Mouse (Mus musculus) ovary, postnatal 36 days (tissue): Measurements from ENCODE around the gene Wdr38.
A peak's percentile ranks its signal among the peaks of the same experiment; 100 is the strongest.

ENCODE experiments used
- DNase-seq: peaks from one replicate; pipeline ENCODE4 v3.0.0; 2022; ENCODE audit warnings: low spot score, mixed read lengths

Wdr38 gene

DNA sequence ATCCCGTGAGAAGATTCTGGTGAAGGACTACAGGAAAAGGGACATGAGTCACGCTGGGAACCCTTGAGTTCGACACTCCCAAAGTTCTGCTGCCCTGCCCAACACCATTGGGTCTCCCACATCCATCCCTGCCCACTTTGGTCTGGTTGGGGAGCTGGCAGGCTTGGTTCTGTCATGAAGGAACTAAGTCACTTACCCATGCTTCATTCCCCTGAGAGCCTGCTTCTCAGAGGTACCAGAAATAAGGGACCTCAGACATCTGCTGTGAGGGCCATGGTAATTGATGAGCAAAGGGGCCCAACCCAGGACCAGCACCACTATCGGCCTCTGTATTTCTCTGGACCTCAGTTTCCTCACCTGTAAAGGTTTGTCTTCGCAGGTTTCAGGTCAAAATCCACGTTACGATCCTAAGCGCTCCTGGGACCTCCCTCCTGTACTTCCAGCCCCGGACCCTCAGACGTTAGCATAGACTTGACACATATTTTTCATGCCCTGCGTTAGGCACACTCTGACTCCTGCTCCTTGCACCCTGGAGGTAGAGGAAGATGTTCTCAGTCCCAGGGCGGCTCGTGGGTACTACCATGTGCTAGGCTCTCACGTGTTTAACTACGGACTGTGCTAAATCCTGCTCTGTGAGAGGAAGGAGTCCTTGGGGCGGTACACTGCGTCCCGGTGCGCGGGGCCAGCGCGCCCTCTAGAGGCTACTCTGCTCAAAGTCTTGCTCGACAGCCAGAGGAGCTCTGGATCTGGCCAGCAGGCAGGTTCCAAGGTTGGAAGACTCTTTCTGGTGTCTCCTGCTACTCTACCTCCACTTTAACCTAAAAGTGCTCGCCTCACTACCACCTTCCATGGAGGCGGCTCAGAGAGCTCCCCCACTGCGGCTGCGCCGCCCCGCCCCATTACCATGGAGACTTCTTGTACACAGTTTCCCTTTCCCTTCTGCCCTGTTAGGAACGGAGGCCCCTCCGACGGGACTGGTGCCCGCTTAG, at the start of gene Wdr38:
TSS of gene Wdr38 (plus strand) at position 91 of the 989 bp plus-strand sequence.
- DNase-seq: peak; percentile 89

DNA sequence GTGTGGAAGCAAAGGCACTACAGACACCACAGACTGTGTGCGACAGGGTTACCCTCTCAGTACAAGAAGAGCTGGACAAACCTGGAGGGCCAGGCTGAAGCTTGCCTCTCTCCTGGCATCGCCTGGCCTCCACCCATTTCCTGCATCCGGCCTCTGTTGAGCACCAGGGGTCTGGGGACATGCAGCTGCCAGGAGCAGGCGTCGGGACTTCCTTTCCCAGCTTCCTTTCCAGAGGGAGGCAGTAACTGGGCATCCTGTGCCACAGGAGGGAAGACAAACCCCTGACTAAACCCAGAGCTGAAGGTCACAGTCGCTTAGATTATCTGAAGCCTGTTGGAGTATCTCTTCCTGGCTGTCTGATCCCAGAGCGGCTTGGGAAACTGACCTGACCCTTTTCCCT, 49.7 kb upstream of the Wdr38 start:
- no peak for DNase-seq

DNA sequence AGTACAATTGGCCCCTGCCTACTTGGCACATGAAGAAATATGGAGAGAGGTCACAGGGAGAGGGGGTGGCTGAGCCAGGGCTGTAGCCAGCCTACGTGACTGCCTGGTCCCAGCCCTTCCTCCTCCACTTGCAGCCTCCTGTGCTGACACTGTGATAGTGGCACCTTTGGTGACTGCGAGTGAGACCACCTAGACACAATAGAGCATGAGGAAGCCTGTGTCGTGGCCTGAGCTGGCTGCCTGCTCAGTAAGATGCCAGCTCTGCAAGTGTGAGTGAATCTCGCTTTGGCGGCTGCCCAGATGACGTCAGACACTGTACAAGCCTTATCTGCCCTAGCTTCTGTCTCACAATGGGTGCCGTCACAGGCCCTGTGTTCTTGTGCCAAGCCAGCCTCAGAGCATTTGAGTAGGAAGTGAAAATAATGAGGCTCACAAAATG, 47.0 kb upstream of the Wdr38 start:
- DNase-seq: peak; percentile 79

DNA sequence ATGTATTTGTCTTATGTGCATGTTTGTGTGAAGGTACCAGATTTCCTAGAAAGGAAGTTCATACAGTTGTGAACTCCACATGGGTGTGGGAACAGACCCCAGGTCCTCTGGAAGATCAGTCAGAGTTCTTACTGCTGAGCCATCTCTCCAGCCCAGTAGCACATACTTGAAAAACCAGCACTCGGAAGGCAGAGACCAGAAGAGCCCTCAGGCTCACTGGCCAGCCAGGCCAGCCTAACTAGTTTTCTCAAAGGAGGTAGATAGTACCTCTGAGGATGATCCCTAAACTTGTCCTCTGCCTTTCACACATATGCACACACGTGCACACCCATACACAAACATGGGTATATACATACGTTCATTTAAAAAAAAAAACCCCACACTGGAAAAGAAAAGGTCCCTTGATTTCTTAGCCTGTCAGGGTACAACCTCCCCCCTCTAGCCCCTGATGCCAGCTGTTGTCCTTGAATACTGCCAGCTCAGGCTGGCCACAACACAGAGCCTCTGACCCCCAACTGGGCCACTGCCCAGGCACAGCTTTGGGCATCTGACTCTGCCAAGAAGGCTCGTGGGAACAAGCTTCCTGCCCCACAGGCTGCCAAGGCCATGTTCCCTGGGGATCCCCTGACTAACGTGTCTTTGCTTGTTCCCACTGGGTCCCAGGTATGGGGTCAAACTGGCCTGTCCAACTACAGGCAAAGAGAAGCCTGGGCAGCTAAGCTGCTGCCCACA, 44.0 kb upstream of the Wdr38 start:
- peak; percentile 69 for DNase-seq

DNA sequence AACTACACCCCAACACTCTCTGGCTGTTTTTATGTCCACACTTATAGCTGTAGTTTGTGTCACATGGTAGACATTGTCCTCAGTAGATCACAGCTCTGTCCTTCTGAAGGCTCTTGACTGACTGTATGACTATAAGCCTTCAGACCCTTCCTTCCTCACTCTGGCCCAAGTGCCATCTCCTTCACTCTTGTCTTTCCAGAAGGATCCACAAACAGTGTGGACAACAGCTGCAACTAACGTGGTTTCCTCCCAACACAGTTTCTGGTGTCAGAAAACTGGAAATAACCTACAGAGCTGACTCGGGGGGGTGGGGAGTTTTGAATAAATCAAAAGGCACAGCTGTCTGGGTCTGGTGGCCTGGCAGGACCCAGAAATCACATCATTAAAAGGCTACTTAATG, 41.2 kb upstream of the Wdr38 start:
- no peak for DNase-seq

DNA sequence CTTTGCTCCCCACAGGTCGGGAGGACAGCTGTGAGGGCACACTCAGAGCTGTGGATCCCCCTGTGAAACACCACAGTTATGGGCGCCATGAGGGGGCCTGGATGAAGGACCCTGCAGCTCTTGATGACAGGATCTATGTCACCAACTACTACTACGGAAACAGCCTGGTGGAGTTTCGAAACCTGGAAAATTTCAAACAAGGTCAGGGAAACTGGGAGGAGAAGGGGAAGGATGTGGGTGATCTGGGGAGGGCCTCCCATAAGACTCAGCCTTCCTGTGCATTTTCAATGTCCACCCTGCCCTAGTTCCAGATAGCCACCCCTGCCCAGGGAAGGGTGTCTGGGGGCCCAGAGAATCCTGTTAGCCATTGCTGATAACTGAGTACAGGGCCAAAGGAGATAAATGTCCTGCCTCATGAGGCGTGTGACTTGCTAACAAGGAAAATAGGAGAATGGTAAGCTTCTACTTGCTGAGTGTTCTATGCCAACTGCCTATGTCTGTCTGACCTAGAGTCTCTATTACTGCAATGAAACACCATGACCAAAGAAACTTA, 39.5 kb upstream of the Wdr38 start:
- DNase-seq: no peak

DNA sequence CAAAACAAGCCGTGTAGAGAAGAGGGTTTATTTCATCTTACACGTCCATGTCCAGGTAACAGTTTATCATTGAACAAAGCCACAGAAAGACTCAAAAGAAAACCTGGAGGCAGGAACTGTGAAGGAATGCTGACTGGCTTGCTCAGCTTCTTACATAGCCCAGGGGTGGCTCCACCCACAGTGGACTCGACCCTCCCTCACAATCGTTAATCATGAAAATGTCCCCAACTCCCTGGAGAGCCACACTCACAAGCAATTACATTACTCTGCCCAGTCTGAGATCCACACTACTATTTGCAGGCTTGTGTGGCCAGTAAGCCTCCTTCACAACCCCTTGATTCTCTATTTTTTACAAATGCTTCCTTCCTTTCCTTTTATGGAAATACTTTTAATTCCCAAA, 33.1 kb upstream of the Wdr38 start:
- no peak for DNase-seq

DNA sequence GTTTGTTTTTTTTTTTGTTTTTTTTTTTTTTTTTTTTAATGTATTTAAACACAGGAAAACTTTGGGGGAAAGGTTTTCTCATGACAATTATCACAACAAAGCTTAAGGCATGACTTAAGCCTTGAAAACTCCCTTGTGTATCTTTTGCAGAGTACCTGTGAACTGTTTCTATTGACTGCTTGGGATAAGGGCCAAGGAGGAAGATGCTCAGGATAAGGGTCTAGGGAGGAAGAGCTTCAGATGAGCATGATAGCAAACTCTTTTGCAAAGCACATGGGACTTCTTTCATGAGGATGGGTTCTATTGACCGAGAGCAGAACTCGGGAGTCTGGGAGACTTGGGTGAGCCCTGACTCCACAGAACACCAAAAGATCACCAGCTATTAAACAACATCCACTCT, 27.6 kb upstream of the Wdr38 start:
- DNase-seq: no peak

DNA sequence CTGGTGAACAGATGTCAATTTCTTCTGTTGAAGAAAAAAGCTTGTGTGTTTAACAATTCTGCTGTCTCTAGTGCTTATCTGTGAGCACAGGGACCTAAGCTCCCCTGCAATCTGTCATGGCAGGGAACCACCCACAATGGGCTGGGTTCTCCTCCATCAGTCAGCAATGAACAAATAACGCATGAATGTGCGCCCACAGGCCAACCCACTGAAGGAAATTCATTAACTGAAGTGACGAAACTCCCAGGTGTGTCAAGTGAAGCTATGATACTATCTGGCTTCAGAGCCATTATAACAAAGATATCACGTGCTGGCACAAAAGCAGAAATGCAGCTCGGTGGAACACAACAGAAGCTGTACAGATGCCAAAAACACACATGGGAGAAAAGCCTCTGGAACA, 27.2 kb upstream of the Wdr38 start:
- DNase-seq: no peak

DNA sequence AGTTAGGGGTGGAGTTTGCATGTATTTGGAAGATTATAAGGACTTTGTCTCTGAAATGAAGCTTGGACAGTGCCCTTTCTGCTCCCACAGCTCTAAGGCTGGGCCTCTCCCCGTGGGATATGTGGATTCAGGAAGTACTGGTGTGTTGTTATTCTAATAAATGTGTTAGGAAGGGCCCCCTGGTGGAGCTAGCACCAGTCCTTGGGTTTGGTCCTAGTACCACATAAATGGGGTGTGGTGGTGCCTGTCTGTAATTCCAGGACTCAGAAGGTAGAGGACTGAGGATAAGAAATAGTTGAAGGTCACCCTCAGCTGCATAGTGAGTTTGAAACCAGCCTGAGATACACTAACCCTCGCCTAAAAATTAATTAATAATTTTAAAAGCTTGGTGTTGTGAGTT, 24.1 kb upstream of the Wdr38 start:
- DNase-seq: no peak

DNA sequence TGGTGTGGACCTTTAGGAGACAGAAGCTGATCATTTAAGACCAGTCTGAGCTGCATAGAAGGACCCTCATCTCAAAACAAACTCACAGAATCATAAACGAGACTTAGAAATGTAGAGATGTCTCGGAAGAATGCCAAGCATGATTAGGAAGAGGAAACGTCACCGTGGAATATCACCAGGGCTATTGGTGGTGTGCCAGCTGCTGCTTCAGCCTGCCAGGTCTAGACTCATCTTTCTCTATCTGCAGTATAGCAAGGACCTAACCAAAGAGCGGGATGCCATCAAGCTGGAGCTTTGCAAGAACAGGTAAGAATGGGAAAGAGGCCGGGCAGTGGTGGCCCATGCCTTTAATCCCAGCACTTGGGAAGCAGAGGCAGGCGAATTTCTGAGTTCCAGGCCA, 23.6 kb upstream of the Wdr38 start:
- DNase-seq: no peak

DNA sequence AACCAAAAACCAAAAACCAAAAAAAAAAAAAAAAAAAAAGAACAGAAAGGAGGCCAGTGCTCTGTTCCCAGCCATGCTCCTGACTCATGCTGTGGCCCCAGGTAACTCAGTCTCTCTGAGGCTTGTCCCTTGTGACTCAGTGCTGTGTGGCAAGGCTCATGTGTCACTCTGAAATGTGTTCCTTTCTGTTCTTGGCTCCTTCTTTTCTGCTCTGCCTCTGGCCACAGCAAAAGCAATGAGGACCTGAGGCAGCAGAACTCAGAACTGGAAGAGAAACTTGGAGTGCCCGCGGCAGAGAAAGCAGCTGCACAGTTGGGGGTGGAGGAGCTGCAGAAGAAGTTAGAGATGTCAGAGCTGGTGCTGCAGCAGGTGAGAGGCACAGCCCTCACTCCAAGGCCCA, 23.1 kb upstream of the Wdr38 start:
- DNase-seq: no peak

DNA sequence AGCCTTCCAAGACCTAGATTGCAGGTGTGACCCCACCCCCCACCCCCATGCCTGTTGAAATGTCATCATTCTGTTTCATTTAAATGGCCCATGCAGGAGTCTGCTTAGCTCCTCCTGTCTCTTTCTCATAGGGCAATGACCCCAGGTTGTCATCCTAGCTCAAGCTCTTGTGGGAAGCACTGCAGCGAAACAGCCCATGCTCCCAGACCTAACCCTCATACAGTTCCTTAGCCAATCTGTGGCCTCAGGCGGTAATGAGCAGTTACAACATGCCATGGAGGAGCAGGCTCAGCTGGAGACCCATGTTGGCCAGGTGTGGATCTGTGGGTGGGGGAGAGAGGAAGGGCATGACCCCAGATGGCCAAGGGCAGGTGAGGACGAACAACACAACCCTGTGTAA, 22.1 kb upstream of the Wdr38 start:
- no peak for DNase-seq

DNA sequence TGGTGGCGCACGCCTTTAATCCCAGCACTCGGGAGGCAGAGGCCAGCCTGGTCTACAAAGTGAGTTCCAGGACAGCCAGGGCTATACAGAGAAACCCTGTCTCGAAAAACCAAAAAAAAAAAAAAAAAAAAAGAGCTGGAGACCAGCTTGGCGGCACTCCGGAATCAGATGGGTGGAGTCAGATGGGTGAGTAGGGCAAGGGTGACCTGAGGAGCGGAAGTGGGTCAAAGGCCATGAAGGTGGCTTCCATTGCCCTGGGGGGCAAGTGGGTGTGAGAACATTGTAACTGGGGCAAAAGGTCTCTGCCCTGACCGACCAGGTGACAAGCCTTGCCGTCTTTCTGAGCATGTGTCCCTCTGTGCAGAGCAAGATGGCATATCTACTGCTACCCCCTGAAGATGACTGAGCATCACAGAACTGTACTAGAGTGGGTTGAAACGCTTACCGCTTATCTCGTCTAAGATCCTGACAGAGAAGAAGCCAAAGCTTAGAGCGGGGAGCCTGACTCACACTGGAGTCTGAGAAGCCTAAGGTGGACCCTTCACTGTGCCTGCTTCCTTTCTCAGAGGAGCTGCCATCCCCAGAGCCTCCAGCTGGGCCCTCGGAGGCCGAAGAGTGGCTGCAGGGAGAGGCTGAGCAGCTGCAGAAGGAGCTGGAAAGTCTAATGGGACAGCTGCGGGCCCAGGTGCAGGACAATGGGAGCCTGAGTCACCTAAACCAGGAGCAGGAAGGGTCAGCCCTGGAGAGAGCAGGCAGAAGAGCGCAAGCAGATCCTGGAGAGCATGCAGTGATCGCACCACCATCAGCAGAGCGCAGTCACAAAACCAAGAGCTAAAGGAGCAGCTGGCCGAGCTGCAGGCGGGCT, 21.1 kb upstream of the Wdr38 start:
- DNase-seq: no peak

DNA sequence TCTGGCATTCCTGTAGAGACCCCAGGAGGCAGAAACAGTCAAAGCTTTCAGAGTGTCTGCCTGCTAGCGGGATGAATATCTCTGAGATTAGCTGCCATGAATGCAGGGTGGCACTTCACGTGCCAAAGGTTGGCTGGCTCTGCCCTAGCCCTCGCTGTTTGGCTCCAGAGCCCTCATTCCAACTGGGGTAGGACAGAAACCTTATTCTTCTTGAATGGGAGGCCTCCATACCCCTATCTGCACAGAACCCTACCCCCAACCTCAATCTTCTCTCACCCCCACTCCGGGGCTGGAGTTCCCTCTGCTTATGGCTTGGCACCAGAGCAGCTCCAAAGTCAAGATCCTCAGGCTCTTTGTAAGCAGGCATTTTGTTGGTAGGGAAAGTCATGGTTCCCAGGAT, 19.4 kb upstream of the Wdr38 start:
- no peak for DNase-seq

DNA sequence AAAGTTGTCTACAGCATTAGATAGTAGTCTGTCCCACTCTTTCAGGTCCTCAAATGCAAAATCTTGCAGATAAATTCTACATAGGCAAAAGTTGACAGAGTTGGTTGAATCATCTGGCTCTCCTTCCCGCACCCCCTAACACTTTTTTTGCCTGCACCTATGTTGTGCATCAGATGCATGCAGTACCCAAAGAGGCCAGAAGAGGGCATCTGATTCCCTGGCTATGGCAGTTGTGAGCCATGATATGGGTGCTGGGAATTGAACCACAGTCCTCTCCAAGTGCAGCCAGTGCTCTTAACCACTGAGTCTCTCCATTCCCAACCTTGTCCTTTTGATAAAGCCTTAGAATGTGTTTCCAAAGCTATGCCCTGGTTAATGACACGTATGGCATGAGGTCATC, 13.8 kb upstream of the Wdr38 start:
- DNase-seq: no peak

DNA sequence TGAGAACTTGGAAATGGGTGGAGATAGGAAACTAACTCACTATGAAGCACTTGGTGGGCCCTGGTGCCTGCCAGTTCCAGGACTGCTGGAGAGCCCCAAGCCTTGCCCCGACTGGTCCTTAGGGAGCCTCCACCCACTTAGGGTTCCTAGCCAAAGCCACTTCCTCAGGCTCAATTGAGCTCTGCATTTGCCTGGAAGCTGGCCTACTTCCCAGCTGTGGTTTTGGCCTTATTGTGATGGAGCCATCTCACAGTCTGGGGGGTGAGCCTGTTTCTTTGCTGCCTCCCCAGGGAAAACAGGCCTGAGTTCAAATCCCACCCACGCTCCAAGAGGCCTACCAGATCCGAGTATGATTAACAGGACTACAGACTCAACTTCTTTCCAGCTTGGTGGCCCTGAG, 10.7 kb upstream of the Wdr38 start:
- no peak for DNase-seq

DNA sequence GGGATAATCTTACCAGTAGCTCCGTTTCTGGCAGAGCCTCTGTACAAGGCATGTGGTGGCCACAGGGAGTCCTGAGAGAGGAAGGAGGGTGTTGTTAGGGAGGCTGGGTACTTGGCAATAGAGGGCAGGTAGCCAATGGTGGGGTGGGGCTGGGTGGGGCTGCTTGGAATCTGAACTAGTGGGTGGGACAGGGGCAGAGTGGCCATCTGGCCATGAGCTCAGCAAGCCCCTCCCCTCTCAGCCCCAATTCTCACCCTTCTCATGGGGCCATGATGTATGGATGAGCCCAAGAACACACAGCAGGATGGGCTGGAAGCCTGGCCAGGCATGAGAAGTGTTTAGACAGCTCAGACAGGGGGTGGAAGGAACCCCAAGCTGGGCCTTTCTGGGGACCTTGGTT, 9.9 kb upstream of the Wdr38 start:
- DNase-seq: no peak

DNA sequence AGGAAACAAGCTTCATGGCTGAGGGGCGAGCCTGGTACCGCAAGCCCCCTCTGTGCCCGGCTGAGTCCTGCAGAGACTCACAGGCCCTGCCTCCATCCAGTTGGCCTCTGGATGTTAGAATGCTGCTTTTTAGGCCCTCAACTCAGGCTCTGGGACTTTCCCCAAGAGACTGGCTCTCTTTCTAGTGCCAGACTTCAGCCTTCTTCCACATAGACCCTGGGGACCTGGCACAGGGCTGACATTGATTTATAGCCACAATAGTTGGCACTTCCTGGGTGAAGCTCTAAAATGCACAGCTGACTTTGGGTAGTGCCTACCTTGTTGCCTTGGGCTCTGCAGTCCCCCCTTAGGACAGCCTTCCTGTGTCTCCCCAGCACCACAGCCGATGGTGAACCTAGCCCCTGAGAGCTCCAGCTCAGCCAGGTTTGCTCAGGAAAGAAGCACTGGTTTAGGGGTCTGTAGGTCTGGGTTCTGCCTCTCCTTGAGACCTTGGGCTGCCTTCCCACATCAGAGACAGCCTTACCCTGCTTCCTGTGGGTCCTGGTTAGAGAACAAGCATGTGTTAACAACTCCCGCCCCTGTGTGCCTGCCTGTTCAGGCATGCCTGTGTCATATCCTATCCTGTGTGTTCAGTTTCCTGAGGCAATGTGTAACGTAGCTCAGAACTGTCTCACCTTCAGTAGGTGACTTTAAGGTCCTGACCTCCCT, 9.3 kb upstream of the Wdr38 start:
- no peak for DNase-seq

DNA sequence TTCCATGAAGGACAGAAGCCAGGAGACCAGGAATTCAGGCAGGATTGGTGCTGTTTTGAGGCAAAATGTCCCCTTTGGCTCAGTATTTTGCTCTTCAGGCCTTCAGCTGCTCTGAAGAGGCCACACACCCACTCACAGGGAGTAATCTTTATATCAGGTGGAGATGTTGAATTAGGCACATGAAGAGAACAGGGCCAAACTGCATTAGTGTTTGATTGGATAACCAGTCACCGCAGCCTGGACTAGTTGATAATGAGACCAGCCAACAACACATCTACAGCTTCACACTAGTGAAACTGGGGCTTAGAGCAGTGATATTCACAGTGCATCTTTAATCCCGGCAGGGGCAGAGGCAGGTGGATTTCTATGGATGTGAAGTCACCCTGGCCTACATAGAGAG, 8.3 kb upstream of the Wdr38 start:
- no peak for DNase-seq

DNA sequence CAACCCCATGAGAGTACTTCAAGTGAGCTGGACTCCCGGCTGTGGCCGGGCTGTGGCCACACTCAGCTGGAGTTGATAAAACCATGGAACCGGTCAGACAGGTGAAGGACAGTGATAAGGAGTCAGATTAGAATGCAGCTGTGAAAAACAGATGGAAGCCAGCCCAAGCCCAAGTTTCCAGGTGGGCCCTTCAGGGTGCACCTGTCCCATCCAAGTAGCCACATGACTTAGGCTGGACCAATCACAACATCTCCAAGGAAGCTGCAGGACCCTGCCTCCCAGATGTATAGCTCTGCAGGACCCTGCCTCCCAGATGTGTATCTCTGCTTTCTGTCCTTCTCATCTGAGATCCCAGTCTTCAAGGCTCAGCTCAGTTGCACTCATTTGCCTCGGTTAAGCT, 5.3 kb upstream of the Wdr38 start:
- no peak for DNase-seq
